Mouse (Mus musculus) liver (tissue): ENCODE results near the gene Sprr2f.

Source experiments
- DNase-seq: peaks from one replicate; pipeline ENCODE4 v3.0.0-alpha.2; 2020; ENCODE audit warnings: mixed read lengths

Gene Sprr2f

DNA sequence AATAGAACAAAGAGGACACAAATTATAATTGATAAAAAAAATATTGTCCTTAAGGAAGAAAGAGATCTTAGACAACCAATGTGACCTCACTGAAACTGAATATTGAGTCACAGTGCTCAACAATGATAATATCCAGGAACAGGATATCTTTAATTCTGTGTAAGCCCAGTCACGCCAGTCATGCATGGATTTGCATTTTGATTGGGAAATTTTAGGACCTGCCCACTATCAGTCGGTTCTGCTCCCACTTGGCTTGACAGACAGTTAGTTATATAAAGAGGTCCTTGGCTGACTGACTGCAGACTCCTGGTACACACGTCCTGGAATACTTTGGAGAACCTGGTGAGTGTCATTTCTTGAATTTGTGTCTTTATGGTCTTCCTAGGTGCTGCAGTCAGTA is at the start of gene Sprr2f:
Sprr2f (plus strand) TSS at position 301 of the 400 bp plus-strand sequence.
- DNase-seq: no peak

DNA sequence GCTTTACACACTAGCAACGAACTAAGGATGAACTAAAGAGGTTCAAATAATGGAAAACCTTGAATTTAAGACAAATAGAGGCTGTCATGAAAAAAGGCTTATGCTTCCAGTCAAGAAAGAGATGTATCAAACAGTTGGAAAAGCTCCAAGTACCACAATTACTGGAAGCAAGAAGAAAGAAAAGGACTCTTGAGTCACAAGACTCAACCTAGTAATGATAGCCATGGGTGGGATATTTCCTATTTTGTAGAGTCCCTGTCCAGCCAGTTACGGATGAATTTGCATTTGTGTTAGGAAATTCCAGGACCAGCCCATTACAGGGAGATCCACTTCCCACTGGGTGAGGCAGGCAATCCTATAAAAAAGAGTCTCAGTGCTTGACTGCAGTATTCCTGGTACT is 48.7 kb upstream of the Sprr2f start, which contains the start of gene Sprr2b:
Sprr2b (plus strand) TSS at position 301 of the 400 bp plus-strand sequence.
- DNase-seq: no peak

DNA sequence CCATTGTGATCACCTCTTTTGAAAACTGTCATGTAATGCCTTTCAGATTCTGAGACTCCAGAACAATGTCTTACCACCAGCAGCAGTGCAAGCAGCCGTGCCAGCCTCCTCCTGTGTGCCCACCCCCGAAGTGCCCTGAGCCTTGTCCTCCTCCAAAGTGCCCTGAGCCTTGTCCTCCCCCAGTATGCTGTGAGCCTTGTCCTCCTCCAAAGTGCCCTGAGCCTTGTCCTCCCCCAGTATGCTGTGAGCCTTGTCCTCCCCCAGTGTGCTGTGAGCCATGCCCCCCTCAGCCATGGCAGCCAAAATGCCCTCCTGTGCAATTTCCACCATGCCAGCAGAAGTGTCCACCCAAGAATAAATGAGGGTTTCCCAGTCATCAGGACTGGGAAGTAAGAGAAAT is 47.6 kb upstream of the Sprr2f start:
- DNase-seq: no peak

DNA sequence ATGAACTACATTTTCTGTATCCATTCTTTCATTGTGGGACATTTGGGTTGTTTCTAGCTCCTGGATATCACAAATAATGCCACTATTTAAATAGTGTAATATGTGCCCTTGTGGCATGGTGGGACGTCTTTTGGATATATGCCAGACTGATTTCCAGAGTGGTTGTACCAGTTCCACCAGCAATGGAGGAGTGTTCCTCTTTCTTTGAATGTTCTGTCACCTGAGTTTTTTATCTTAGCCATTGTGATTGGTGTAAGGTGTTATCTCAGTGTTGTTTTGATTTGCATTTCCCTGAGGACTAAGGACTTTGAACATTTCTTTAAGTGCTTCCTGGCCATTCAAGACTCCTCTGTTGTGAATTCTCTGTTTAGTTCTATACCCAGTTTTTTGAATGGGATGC is 28.7 kb upstream of the Sprr2f start:
- no peak for DNase-seq

DNA sequence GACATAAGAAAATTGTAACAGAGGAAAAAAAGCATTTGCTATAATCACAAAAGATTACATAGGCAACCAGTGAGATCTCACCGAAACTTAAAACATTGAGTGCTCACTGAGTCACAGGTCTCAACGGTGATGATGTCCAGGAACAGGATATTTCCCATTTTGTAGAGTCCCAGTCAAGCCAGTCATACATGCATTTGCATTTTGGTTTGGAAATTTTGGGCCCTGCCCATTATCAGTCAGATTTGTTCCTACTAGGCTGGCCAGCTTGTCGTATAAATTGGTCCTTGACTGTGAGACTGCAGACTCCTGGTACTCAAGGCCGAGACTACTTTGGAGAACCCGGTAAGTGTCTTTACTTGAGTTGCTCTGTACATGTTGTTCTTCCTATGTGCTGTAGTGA is 26.1 kb upstream of the Sprr2f start, which contains the start of gene Sprr2d:
Sprr2d (plus strand) TSS at position 301 of the 400 bp plus-strand sequence.
- DNase-seq: no peak

DNA sequence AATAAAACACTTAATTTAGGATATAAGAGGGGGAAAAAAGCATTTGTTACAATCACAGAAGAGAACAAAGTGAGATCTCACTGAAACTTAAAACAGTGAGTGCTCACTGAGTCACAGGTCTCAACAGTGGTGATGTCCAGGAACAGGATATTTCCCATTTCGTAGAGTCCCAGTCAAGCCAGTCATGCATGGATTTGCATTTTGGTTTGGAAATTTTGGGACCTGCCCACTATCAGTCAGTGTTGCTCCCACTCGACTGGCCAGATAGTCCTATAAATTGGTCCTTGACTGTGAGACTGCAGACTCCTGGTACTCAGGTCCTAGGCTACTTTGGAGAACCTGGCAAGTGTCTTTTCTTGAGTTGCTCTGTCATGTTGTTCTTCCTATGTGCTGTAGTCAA is 13.1 kb upstream of the Sprr2f start, which contains the start of gene Sprr2e:
Sprr2e (plus strand) TSS at position 301 of the 400 bp plus-strand sequence.
- no peak for DNase-seq

DNA sequence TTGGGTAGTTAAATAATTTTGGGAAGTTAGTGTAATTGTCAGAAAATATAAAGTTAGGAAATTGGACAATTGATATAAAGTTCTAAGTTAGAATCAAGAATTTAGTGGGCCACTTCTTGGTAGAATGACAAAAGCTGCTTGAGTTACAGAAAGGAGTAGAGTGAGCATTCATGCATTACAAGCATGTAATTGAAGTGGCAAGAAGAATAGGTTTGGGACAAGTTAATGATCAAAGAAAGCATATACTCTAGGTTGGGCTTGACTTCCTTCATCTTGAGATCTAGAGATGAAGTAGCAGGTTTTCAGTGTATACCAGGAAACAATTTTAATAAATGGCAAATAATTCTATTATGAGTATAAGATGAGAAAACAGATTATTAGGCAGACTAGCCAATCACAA is 3.4 kb upstream of the Sprr2f start:
- DNase-seq: no peak

DNA sequence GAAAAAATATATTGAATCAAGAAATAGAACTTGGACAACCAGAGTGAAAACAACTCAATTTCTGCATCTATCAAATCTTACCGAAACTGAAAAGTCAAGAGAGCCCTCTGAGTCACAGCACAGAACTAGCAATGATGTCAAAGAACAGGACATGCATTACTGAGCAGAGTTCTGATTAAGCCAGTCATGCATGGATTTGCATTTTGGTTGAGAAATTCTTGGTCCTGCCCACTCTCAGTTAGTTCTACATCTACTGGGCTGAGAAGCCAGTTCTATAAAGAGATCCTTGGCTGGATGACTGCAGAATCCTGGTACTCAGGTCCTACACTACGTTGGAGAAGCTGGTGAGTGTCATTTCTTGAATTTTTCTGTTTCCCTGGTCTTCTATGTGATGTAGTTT is 8.6 kb downstream of the Sprr2f start:
- no peak for DNase-seq

DNA sequence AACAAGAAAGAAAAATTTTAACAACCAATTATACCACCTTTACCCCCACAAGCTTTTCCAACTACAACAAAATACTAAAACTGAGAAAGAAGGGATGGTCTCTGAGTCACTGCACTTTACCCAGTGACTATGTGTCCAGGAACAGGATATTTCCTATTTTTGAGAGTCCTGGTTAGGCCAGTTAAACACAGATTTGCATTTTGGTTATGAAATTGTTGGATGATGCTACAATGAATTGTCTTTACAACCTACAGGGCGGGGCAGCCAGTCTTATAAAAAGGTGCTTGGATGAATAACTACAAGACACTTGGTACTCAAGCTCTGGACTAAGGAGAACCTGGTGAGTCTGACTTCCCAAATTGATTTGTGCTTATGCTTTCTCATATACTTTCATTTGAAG is 20.4 kb downstream of the Sprr2f start, which contains the start of gene Sprr2h:
Sprr2h (plus strand) TSS at position 301 of the 400 bp plus-strand sequence.
- DNase-seq: no peak

DNA sequence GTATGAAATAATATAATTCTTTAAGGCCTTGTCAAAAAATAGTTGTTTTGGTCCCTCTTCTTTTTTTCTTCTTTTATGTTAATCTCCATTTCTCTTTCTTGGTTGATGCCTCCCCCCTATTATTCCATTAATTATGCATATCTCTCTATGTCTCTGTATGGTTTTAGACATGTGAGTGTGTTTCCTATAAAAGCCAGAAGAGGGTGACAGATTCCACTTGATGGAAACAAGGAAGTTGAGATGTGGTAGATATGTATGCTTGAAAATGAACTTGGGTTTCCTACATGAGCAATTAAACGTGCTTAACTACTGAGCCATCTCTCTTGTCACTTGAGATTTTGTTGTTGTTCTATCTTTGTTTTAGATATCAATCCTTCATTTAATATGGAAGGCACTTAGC is 29.3 kb downstream of the Sprr2f start:
- DNase-seq: no peak

DNA sequence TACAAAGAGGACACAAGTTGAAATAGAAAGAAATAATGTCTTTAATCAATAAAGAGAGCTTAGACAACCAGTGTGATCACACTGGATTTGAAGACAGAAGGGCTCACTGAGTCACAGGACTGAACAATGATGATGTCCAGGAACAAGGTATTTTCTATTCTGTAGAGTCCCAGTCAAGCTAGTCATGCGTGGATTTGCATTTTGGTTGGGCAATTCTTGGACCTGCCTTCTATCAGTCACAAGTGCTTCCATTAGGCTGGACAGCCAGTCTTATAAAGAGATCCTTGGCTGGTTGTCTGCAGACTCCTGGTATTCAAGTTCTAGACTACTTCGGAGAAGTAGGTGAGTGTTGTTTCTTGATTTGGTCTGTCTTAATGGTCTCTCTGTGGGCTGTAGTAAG is 42.7 kb downstream of the Sprr2f start, which contains the start of gene Sprr2i:
Sprr2i (plus strand) TSS at position 301 of the 400 bp plus-strand sequence.
- no peak for DNase-seq
